Mouse (Mus musculus): ENCODE results near the gene Styk1. TPM values are rescaled to one million over a fixed set of nuclear protein-coding genes. Genes with fewer than 3 reads are reported as not detected.

Styk1 gene
- polyA plus RNA-seq, 1 experiment, result 0.86 TPM

DNA sequence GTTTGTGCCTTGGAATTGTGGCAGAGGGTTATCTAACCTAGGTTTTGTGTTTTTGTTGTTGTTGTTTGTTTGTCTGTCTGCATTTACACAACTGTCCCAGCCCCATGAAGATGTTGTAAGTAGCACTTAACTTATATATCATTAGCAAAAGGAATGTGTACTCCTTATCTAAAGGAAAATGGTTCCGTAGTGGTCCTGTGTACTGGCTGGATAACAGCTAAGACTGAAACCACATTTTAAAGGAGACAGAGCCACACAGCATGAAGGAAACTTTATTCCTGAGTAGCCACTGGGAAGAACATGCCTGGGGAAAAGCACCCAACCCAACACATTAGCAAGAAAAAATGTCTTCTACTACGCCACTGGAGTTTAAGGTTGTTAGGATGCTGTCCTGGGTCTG, 6.1 kb upstream of the Styk1 start:
- Histone ChIP-seq H3K27ac (ENCODE audit: control insufficient read depth, insufficient read depth, low read length) (no peak overlapping the region), H3K4me3 (ENCODE audit: control insufficient read depth, insufficient read depth, low read length) (no peak overlapping the region), H3K4me1 (replicated peaks; ENCODE audit: control insufficient read depth, insufficient read depth, low read length) (no peaks in the 10 kb centered on the region), H3K27me3 (ENCODE audit: control insufficient read depth, insufficient read depth, low read length) (no peaks in the 10 kb centered on the region; the same call in 1 of the 2 replicates), H3K36me3 (ENCODE audit: control insufficient read depth, insufficient read depth, low read length) (no peaks in the 10 kb centered on the region)
- DNase-seq, result no peak
- WGBS, result 93% methylated on average over 2 of the region's 2 CpGs
- no peak for TF ChIP-seq POLR2A (IDR thresholded peaks at IDR 0.05; ENCODE audit: control insufficient read depth, extremely low read depth, insufficient read depth, low read length, poor library complexity)
- no peak for TF ChIP-seq CTCF (IDR thresholded peaks at IDR 0.05; ENCODE audit: borderline replicate concordance, control insufficient read depth, extremely low read depth, insufficient read depth, low read length, poor library complexity)

GRCm38 (mm10) chr6:131354913-131355312, 1.5 kb upstream of the Styk1 start:
- WGBS, result 50% methylated on average over 4 of the region's 4 CpGs
- Histone ChIP-seq H3K27ac (ENCODE audit: control insufficient read depth, insufficient read depth, low read length) (no peak overlapping the region), H3K36me3 (ENCODE audit: control insufficient read depth, insufficient read depth, low read length) (no peaks in the 10 kb centered on the region), H3K4me1 (replicated peaks; ENCODE audit: control insufficient read depth, insufficient read depth, low read length) (peaks cover 4% of the 10 kb centered on the region), H3K4me3 (ENCODE audit: control insufficient read depth, insufficient read depth, low read length) (no peak overlapping the region), H3K27me3 (ENCODE audit: control insufficient read depth, insufficient read depth, low read length) (no peaks in the 10 kb centered on the region; the same call in none of the 2 replicates)
- TF ChIP-seq CTCF (IDR thresholded peaks at IDR 0.05; ENCODE audit: borderline replicate concordance, control insufficient read depth, extremely low read depth, insufficient read depth, low read length, poor library complexity) (no peak), POLR2A (IDR thresholded peaks at IDR 0.05; ENCODE audit: control insufficient read depth, extremely low read depth, insufficient read depth, low read length, poor library complexity) (no peak)
- DNase-seq, result no peak

DNA sequence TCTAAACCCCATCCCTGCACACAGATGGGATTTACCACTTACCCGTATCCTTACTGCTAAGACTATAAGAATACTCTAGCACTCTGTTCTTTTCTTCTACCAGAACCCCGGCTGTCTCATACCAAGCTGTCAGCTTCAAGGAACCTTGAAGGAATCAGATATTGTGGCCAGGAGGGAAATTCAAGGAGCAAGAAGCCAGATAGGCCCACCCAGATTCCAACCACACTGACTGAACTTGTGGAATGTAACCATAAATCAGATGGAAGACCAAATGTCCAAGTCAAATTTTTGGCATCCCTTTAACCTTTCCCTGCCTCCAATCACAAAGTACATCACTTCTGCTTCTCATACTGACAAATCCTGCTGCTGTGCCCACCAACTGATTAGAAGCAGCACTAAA, 6.4 kb downstream of the Styk1 start:
- H3K27me3 ChIP-seq (ENCODE audit: control insufficient read depth, insufficient read depth, low read length), result no peaks in the 10 kb centered on the region
- no peak for TF ChIP-seq CTCF (IDR thresholded peaks at IDR 0.05; ENCODE audit: borderline replicate concordance, control insufficient read depth, extremely low read depth, insufficient read depth, low read length, poor library complexity)
- TF ChIP-seq POLR2A (IDR thresholded peaks at IDR 0.05; ENCODE audit: control insufficient read depth, extremely low read depth, insufficient read depth, low read length, poor library complexity), result no peak
- no peak overlapping the region for H3K27ac ChIP-seq (ENCODE audit: control insufficient read depth, insufficient read depth, low read length)
- no peak for DNase-seq
- H3K36me3 ChIP-seq (ENCODE audit: control insufficient read depth, insufficient read depth, low read length), result no peaks in the 10 kb centered on the region
- H3K4me3 ChIP-seq (ENCODE audit: control insufficient read depth, insufficient read depth, low read length), result no peak overlapping the region
- H3K4me1 ChIP-seq (replicated peaks; ENCODE audit: control insufficient read depth, insufficient read depth, low read length), result no peaks in the 10 kb centered on the region
- 85% methylated on average over 2 of the region's 2 CpGs for WGBS

DNA sequence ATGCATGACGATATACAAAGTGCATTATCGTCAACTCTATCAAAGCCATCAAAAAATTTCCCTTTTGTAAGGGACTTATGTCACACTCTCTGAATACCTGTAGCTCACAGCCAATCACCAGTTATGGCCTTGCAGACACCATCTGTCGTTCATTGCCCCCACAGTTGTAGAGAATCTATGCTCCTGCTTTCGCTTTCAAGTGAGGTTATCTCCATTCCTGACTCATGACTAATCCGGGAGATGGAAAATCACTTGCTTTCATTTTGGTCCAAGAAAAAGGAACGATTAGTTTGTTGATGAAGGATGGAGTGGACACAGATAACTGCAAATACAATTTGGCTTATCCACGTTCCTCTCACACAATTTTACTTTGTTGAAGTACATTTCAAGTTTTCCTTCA, 9.1 kb downstream of the Styk1 start:
- H3K4me1 ChIP-seq (replicated peaks; ENCODE audit: control insufficient read depth, insufficient read depth, low read length), result no peaks in the 10 kb centered on the region
- 89% methylated on average over 7 of the region's 7 CpGs for WGBS
- DNase-seq, result no peak
- no peak overlapping the region for H3K4me3 ChIP-seq (ENCODE audit: control insufficient read depth, insufficient read depth, low read length)
- no peaks in the 10 kb centered on the region for H3K36me3 ChIP-seq (ENCODE audit: control insufficient read depth, insufficient read depth, low read length)
- TF ChIP-seq POLR2A (IDR thresholded peaks at IDR 0.05; ENCODE audit: control insufficient read depth, extremely low read depth, insufficient read depth, low read length, poor library complexity), result no peak
- no peak for TF ChIP-seq CTCF (IDR thresholded peaks at IDR 0.05; ENCODE audit: borderline replicate concordance, control insufficient read depth, extremely low read depth, insufficient read depth, low read length, poor library complexity)
- no peaks in the 10 kb centered on the region for H3K27me3 ChIP-seq (ENCODE audit: control insufficient read depth, insufficient read depth, low read length)
- no peak overlapping the region for H3K27ac ChIP-seq (ENCODE audit: control insufficient read depth, insufficient read depth, low read length)

- WGBS, result 93% methylated on average over 3 of the region's 3 CpGs
- no peaks in the 10 kb centered on the region for H3K36me3 ChIP-seq (ENCODE audit: control insufficient read depth, insufficient read depth, low read length)
- DNase-seq, result no peak
- H3K27ac ChIP-seq (ENCODE audit: control insufficient read depth, insufficient read depth, low read length), result no peak overlapping the region
- no peaks in the 10 kb centered on the region for H3K27me3 ChIP-seq (ENCODE audit: control insufficient read depth, insufficient read depth, low read length)
- no peak overlapping the region for H3K4me3 ChIP-seq (ENCODE audit: control insufficient read depth, insufficient read depth, low read length)
- TF ChIP-seq POLR2A (IDR thresholded peaks at IDR 0.05; ENCODE audit: control insufficient read depth, extremely low read depth, insufficient read depth, low read length, poor library complexity), result no peak
- no peak for TF ChIP-seq CTCF (IDR thresholded peaks at IDR 0.05; ENCODE audit: borderline replicate concordance, control insufficient read depth, extremely low read depth, insufficient read depth, low read length, poor library complexity)
- H3K4me1 ChIP-seq (replicated peaks; ENCODE audit: control insufficient read depth, insufficient read depth, low read length), result no peaks in the 10 kb centered on the region
These were observed 13.3 kb downstream of the Styk1 start for GRCm38 (mm10) chr6:131340082-131340481.

GRCm38 (mm10) chr6:131339309-131339708, 14.1 kb downstream of the Styk1 start:
- TF ChIP-seq POLR2A (IDR thresholded peaks at IDR 0.05; ENCODE audit: control insufficient read depth, extremely low read depth, insufficient read depth, low read length, poor library complexity), result no peak
- TF ChIP-seq CTCF (IDR thresholded peaks at IDR 0.05; ENCODE audit: borderline replicate concordance, control insufficient read depth, extremely low read depth, insufficient read depth, low read length, poor library complexity), result no peak
- Histone ChIP-seq H3K4me3 (ENCODE audit: control insufficient read depth, insufficient read depth, low read length) (no peak overlapping the region), H3K27me3 (ENCODE audit: control insufficient read depth, insufficient read depth, low read length) (no peaks in the 10 kb centered on the region), H3K36me3 (ENCODE audit: control insufficient read depth, insufficient read depth, low read length) (no peaks in the 10 kb centered on the region), H3K4me1 (replicated peaks; ENCODE audit: control insufficient read depth, insufficient read depth, low read length) (no peaks in the 10 kb centered on the region), H3K27ac (ENCODE audit: control insufficient read depth, insufficient read depth, low read length) (no peak overlapping the region)
- WGBS, result 89% methylated on average over 3 of the region's 3 CpGs
- DNase-seq, result no peak

GRCm38 (mm10) chr6:131338787-131339186, 14.6 kb downstream of the Styk1 start:
- 97% methylated on average over 1 of the region's 1 CpGs for WGBS
- H3K4me3 ChIP-seq (ENCODE audit: control insufficient read depth, insufficient read depth, low read length), result no peak overlapping the region
- no peaks in the 10 kb centered on the region for H3K4me1 ChIP-seq (replicated peaks; ENCODE audit: control insufficient read depth, insufficient read depth, low read length)
- H3K27ac ChIP-seq (ENCODE audit: control insufficient read depth, insufficient read depth, low read length), result no peak overlapping the region
- DNase-seq, result no peak
- no peaks in the 10 kb centered on the region for H3K27me3 ChIP-seq (ENCODE audit: control insufficient read depth, insufficient read depth, low read length)
- TF ChIP-seq CTCF (IDR thresholded peaks at IDR 0.05; ENCODE audit: borderline replicate concordance, control insufficient read depth, extremely low read depth, insufficient read depth, low read length, poor library complexity) (no peak), POLR2A (IDR thresholded peaks at IDR 0.05; ENCODE audit: control insufficient read depth, extremely low read depth, insufficient read depth, low read length, poor library complexity) (no peak)
- no peaks in the 10 kb centered on the region for H3K36me3 ChIP-seq (ENCODE audit: control insufficient read depth, insufficient read depth, low read length)

Data from thymus, adult 2 months (tissue).